Mouse (Mus musculus) lung, adult 18-20 months (tissue): Measurements from ENCODE around the gene Gm49369.
A peak's percentile ranks its signal among the peaks of the same experiment; 100 is the strongest.
"Not testable (repeated sequence)": the region's sequence is repeated elsewhere in the genome, so short reads cannot be mapped to it uniquely, and the experiment has no call there.

Experiments used
- DNase-seq, 2 experiments: peaks; one replicate each; pipeline ENCODE4 v3.0.0; 2022; ENCODE audit warnings: mixed read lengths in 2 of 2

Gm49369 gene

GRCm38 (mm10) chr7:142382567-142382966 lies at the start of gene Gm49369:
Gm49369 (minus strand) TSS chr7:142382667.
- DNase-seq: no peak

DNA sequence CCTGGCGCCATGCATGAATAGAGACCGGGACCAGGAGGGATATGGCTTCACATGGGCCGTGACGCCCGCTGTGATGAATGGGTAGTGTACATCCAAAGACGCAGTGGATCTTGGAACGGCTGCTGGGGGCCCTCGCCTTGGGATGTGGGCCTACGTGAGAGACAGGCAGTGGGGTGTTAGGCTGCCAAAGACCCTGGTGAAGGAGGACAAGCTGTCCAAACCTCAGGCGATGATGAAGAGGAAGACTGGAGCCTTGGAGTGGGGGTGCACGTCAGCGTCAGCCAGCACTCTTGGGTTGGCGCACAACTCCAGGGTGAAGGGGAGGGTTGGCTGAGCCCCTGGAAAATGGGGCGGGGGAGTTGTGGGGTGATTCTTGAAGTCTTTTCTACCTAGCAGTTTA lies 48.6 kb upstream of the Gm49369 start:
- no peak for DNase-seq

- peak; percentile 32 to 56 for DNase-seq
Measured at GRCm38 (mm10) chr7:142430160-142430678, 47.8 kb upstream of the Gm49369 start.

DNA sequence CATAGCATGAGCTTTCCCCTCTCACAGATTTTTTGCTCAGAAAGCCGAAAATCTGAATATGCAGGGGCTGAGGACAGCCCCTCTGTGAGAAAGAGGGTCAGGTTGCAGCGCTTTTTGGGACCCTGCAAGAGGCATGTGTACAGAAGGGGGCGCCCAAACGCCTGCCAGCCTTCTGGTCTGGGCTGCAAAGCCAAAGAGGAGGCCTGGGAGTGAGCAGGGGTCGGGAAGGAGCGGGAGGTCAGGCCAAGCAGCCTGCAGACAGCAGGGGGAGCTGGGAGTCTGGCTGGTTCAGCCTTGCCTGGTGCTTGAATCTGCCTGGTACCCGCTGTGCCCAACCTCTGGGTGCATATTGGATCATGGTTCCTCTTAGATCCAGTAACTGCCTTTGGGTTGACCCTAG lies 45.7 kb upstream of the Gm49369 start:
- no peak for DNase-seq

DNA sequence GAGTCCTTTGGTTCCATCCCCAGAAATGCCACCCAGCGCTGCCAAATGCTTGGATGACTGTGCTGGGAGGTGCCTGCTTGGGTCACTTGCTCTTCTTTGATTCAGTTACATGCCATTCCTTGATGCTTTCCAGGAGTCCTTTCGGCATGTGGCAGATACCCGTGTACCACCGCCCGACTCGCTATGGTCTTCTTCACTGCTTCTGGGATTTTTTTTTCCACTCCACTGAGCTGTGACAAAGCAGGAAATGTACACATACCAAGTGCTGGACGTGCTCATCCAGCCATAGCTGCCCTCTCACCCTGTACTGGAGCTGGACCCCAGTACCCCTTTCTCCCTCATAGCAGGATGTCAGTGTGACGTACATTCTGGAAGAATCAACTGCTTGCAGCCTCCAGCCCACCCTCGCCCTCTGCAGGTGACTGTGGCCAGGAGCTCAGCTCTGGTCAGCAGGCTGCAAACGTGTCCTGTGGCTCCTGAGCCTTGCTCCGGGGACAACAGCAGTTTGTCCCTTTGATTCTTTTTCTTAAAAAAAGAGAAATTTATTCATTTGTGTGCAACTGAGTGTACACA lies 43.3 kb upstream of the Gm49369 start:
- DNase-seq: no peak

DNA sequence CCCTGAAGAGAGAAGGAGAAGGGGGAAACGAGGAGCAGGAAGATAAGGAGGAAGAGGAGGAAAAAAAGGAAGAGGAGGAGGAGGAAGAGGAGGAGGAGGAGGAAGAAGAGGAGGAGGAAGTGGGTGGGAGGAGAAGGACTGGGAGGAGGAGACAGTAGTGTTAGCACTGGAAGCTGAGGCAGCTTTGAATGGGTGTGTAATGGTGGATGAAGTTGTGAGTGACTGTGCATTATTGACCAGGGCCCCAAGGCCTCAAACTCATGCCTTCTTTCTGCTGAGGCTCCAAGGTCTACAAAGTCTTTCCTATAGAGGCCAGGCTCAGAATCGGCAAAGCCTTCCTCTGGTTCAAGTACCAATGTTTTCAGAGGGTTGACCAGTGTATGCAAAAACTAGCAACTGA lies 39.4 kb upstream of the Gm49369 start:
- DNase-seq: no peak

DNA sequence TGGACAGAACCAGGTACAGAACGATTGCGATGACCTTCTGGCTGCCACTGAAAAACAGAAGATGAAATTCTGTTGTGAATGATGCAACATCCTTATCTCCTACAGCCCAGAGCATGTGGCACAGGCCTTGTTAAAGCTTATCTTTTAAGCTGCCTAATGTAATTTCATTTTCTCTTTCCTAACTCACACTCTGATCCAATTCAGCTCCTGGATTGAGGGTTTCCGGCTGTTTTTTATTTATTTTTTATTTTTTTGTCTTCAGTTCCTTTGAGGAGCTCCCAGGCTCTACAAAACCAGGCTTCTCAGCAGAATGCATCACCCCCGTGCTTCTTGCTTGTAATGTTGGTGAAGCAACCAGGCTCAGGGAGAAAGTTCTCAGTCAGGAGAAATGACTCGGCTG lies 37.4 kb upstream of the Gm49369 start:
- DNase-seq: no peak

- DNase-seq: no peak
Measured at GRCm38 (mm10) chr7:142418679-142419078, 36.2 kb upstream of the Gm49369 start.

- DNase-seq: no peak
Measured at GRCm38 (mm10) chr7:142418027-142418426, 35.6 kb upstream of the Gm49369 start.

DNA sequence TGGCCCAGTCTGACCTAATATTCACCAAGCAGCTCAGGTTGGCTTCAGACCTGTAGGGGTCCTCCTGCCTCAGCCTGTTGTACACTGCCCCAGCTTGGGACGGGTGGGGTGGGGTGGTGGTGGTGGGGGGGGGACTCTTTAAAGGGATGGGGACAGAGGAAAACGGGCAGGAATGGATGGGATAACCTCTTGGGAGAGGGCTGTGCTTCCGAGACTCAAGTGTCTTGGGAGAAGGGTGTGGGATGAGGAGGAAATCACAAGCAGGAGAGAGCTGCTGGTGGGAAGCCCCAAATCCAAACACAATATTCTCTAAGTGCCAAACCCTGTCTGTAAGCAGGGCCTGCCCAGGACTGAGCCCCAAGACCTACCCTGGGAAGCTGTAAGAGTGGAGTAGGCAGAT lies 33.8 kb upstream of the Gm49369 start:
- DNase-seq: no peak

DNA sequence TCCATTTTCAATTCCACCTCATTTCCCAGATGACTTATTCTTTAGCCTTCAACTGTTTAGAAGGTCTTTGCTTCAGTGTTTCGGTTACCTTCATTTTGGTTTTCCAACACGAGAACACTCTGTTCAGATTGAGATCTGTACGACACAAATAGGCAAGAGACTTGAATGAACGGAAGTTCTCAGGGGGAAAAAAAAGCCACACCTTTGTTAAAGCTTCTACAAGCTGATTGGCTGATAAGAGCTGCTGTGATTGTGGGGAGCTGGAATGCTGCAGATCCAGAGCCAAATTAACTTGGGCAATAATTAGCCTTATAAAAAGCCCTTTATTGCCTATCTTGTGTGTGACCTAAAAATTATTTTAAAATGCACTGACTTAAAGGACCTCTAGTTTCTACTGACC lies 32.8 kb upstream of the Gm49369 start:
- peak in 1 of 2 experiments; percentile 46 for DNase-seq

- DNase-seq: no peak
Measured at GRCm38 (mm10) chr7:142413285-142413684, 30.8 kb upstream of the Gm49369 start.

DNA sequence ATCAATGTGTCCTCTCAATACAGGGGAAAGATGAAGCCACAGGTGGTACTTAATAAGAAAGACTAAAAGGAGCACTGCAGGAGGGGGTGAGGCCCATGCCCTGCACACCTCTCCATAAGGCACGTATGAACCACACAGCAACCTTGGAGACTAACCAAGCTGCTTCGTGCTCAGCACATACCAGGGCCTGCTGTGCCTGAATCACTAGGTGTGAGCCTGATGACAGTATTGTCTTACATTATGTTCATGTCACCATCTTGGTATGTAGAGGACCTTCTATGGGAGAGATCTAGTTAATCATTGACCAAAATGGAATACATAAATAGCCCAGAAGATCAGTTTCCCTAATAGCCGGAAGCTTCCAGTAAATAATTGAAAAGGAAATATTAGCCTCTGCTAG lies 27.1 kb upstream of the Gm49369 start:
- no peak for DNase-seq

- DNase-seq: no peak
Measured at GRCm38 (mm10) chr7:142408686-142409085, 26.2 kb upstream of the Gm49369 start.

GRCm38 (mm10) chr7:142407935-142408334 lies 25.5 kb upstream of the Gm49369 start:
- DNase-seq: no peak

DNA sequence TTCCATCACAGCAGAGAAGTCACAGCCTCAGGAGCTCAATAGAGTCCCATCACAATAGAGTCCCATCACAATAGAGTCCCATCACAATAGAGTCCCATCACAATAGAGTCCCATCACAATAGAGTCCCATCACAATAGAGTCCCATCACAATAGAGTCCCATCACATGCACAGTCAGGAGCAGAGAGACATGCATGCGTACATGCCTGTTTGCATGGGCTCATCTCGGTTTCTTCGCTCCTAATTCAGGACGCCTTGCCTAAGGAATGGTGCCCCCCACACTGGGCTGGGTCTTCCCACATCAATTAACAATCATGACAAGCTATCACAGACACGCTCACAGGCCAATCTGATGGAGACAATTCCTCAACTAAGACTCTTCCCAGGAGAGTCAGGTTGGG lies 22.7 kb upstream of the Gm49369 start:
- DNase-seq: not testable (repeated sequence)

- DNase-seq: peak; percentile 54 to 62
Measured at GRCm38 (mm10) chr7:142403591-142403990, 21.1 kb upstream of the Gm49369 start.

- DNase-seq: no peak
Measured at GRCm38 (mm10) chr7:142400750-142401142, 18.3 kb upstream of the Gm49369 start.

DNA sequence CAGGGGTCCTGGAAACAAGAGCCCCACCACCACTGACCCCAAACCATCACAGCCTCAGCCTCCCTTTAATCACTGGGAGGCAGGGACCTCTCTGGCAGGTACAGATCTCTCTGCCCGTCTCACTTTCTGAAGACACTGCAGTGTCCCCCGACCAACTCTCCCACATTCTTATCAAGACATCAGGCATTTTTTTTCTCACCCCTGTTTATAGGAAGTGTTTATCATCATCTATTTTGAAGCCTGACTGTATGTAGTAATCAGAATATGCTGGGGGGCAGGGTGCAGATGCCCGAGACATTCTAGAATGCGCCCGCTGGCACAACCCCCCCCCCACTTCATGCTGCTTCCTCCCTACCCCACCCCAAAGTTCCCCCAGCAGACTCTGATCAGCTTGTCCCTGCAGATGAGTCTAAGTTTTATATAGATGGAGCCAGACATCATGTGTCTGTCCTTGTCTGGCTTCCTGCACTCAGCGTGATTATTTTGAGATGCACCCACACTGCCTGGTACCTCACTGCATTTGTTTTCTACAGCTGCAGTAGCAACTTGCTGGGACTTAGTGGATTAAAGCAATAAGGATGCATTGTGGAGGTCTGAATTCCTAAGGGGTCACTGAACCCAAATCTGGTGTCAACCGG lies 17.8 kb upstream of the Gm49369 start:
- no peak for DNase-seq

DNA sequence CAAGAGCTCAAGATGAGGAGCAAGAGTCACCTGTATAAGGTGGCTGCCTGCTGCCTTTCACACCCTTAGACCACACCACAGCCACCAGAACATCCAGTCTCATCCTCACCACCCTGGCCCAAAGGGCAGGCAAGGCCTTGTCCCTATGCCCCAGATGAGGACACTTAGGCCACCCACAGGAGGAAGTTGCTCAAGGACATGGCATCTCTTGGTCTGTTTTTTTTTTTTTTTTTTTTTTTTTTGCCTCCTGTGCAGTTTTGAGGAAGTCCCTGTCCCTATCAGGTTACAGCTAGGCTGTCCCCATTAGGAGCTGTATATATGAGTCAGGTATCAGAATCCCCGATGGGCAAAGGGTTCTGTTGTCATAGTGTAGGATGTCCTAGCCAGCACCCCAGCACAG lies 16.8 kb upstream of the Gm49369 start:
- no peak for DNase-seq

GRCm38 (mm10) chr7:142398052-142398451 lies 15.6 kb upstream of the Gm49369 start:
- DNase-seq: peak; percentile 46 to 57

DNA sequence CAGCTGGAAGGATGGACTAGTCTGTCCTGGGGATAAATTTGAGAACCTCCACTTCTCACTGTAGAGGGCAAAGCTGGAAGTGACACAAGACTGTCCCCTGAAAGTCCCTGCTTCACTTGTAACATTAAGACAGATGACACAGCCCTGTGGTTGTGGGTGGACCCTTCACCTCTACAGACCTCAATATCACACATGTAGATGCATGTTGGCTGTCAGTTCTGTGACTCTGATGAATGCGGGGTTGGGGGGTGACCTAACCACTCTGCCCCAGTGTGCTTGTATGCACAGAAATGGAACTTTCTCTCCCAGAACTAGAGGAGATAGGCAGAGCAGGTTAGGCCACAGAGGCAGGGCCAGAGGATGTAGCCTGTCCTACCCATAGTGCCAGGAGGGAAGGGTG lies 14.1 kb upstream of the Gm49369 start:
- no peak for DNase-seq

DNA sequence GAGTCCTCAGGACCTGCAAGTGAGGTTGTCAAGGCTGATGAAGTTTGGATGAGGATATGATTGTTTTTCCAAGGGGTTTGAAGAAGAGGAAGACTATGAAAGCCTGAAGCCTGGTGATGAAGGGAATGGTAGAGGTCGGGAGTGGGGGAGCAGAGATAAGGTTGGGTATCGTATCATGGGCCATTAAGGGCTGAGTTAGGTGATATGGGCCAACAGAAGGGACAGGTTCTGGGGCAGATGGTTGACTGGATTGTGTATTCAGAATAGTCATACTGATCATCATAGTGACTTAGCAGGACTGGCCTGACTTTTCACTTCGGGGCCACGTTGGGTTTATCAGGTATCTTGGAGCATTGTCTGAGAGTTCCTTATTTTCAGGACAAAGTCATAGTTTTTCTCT lies 13.0 kb upstream of the Gm49369 start:
- DNase-seq: no peak

DNA sequence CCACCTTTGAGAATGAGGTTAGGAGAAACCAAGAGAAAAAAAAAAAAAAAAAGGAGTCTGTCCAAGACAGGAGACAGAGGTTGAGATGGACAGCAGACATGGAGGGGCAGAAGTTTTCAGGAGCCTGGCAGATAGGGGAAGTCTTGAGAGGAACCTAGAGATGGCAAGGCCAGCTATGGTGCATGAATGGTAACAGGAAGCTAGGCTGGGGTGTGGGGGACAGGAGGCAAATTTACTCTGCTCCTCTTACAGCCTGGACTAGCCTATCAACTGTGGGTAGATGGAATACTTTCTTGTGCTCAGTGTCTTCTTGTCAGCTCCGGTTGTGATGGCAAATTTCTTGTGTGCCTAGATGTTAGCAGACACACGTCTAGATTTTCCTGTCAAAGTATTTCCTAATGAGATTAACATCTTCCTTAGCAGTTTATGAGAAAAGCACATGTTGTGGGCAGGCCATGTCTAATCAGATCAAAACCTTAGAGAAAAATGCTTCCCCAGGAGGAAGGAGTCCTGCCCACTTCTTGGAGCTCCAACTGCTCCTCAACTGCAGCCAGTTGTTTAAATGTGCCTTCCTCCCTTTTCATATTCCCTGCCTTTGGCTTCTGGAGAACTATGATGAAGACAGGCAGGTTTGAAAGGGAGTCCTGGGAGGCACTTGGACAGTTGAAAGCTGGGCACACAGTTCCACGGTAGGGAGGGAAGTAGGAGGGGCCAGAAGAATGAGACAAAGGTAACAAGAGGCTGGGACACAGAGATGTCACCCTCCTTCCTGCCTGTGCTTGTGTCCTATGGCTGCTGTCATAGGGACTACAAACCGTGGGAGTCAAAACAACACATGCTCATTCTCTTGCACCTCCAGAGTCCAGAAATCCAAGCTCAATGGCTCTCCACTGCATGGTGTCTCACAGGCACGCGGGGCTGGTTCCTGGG lies 12.1 kb upstream of the Gm49369 start:
- DNase-seq: peak in 1 of 2 experiments; percentile 27
